ENCODE assay signal across 10 mouse cellular contexts in the genomic region with DNA sequence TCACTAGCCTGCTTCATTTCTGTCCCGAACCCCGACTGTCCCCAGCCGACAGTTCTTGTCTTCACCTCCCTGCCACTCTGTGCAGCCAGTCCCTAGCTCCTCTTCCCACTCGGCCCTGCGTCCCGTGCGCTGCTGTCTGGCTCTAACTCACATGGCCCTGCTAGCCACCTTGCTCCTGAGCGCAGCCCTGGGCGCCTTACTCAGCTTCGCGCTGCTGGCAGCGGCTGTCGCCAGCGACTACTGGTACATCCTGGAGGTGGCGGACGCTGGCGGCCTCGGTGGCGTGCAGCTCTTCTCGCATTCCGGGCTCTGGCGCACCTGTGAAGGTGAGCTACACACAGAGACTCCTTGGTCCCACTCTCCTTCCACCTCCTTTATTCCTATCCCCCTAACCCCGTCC. TPM values are rescaled to one million over a fixed set of nuclear protein-coding genes. Genes with fewer than 3 reads are reported as not detected.
DNase-seq lines count a peak whose midpoint lies in the region; ATAC-seq and TF ChIP-seq lines count a peak whose summit lies in the region.
"Had no signal": no experiment of that assay in that cellular context is flagged by ENCODE, and none has a peak within 500 bp of the region (broad histone marks: within the 10 kb centered on the region; RNA-seq: fewer than 3 reads in every experiment).

Gene Tmem235, plus strand, starts transcription at position 152 of the 400 bp plus-strand sequence.

- peaks cover 76% of the 10 kb centered on the region for H3K27me3 ChIP-seq in heart, embryonic 12.5 days (replicated peaks)
- peaks cover 18% of the 10 kb centered on the region for H3K27me3 ChIP-seq in stomach, embryonic 16.5 days (ENCODE audit: control insufficient read depth, insufficient read depth, low read length)
- H3K27me3 ChIP-seq in stomach, postnatal 0 days (ENCODE audit: control insufficient read depth, insufficient read depth, low read length): peaks cover 3% of the 10 kb centered on the region; the same call in 1 of the 2 replicates
- no peaks in the 10 kb centered on the region for H3K27me3 ChIP-seq in intestine, postnatal 0 days (replicated peaks; ENCODE audit: control insufficient read depth, insufficient read depth, low read length)

- no peak for ATAC-seq in heart, embryonic 12.5 days (ENCODE audit: insufficient number of reproducible peaks, low FRiP score)
- ATAC-seq in stomach, embryonic 16.5 days (ENCODE audit: insufficient read depth, low FRiP score): no peak
- ATAC-seq in stomach, postnatal 0 days (ENCODE audit: low FRiP score, low TSS enrichment): no peak
- no peak for ATAC-seq in intestine, postnatal 0 days

- peaks cover 24% of the 10 kb centered on the region for H3K36me3 ChIP-seq in heart, embryonic 12.5 days
- H3K36me3 ChIP-seq in stomach, embryonic 16.5 days (ENCODE audit: control insufficient read depth, insufficient read depth, low read length): peaks cover 15% of the 10 kb centered on the region
- H3K36me3 ChIP-seq in stomach, postnatal 0 days (ENCODE audit: control insufficient read depth, insufficient read depth, low read length): no peaks in the 10 kb centered on the region; the same call in 1 of the 2 replicates
- peaks cover 20% of the 10 kb centered on the region for H3K36me3 ChIP-seq in intestine, postnatal 0 days (ENCODE audit: control insufficient read depth, insufficient read depth)

- H3K9ac ChIP-seq in heart, embryonic 12.5 days: 0 out of 2 replicates have a peak within 1 kb of the TSS, but pooled peaks have one; percentile 13
- 0 out of 2 replicates have a peak within 1 kb of the TSS, but pooled peaks have one; percentile 14 for H3K9ac ChIP-seq in stomach, embryonic 16.5 days (ENCODE audit: low read length)
- H3K9ac ChIP-seq in stomach, postnatal 0 days (ENCODE audit: low read length): no peak within 1 kb of the TSS
- no peak within 1 kb of the TSS for H3K9ac ChIP-seq in intestine, postnatal 0 days (ENCODE audit: low read depth, low read length)

- H3K9me3 ChIP-seq in heart, embryonic 12.5 days (replicated peaks): no peaks in the 10 kb centered on the region
- H3K9me3 ChIP-seq in stomach, embryonic 16.5 days (replicated peaks; ENCODE audit: control insufficient read depth, low read length): no peaks in the 10 kb centered on the region
- H3K9me3 ChIP-seq in stomach, postnatal 0 days (ENCODE audit: control insufficient read depth, low read length): no peaks in the 10 kb centered on the region
- H3K9me3 ChIP-seq in intestine, postnatal 0 days (ENCODE audit: control insufficient read depth): no peaks in the 10 kb centered on the region

- H3K27ac ChIP-seq in heart, embryonic 12.5 days (ENCODE audit: poor library complexity, severe bottlenecking): no peak within 1 kb of the TSS
- H3K27ac ChIP-seq in stomach, embryonic 16.5 days (ENCODE audit: low read length): no peak within 1 kb of the TSS
- no peak within 1 kb of the TSS for H3K27ac ChIP-seq in stomach, postnatal 0 days (replicated peaks)
- H3K27ac ChIP-seq in intestine, postnatal 0 days (ENCODE audit: low read depth, low read length): no peak within 1 kb of the TSS

- TF ChIP-seq CTCF in stomach, postnatal 0 days (IDR thresholded peaks at IDR 0.05; ENCODE audit: low read depth): no peak
- TF ChIP-seq CTCF in intestine, postnatal 0 days (IDR thresholded peaks at IDR 0.05; ENCODE audit: low read depth): peak; percentile 19; the same call in 1 of the 2 replicates

- H3K4me1 ChIP-seq in heart, embryonic 12.5 days (replicated peaks): peaks cover 10% of the 10 kb centered on the region
- H3K4me1 ChIP-seq in stomach, embryonic 16.5 days (ENCODE audit: control insufficient read depth, insufficient read depth, low read length): peaks cover 7% of the 10 kb centered on the region; the same call in 1 of the 2 replicates
- H3K4me1 ChIP-seq in stomach, postnatal 0 days (replicated peaks; ENCODE audit: control insufficient read depth, insufficient read depth): no peaks in the 10 kb centered on the region
- 0 out of 2 replicates have a peak, but pooled peaks cover 11% of the 10 kb centered on the region for H3K4me1 ChIP-seq in intestine, postnatal 0 days (replicated peaks; ENCODE audit: control insufficient read depth, insufficient read depth, low read length)

- no peak for DNase-seq in heart, adult 11 months
- DNase-seq in stomach, postnatal 0 days (ENCODE audit: low spot score): no peak
- no peak for DNase-seq in spleen, postnatal 36 days (ENCODE audit: low spot score in 2 of 2)
- no peak for DNase-seq in layer of hippocampus, adult 9-11 months
- DNase-seq in lung, postnatal 25 days (ENCODE audit: low spot score): no peak
- DNase-seq: gastrocnemius, postnatal 25 days; lung, postnatal 4 days had no signal

- H3K4me3 ChIP-seq in heart, embryonic 12.5 days: 0 out of 2 replicates have a peak within 1 kb of the TSS, but pooled peaks have one; percentile 4
- no peak within 1 kb of the TSS for H3K4me3 ChIP-seq in stomach, embryonic 16.5 days (replicated peaks; ENCODE audit: low read length)
- H3K4me3 ChIP-seq in stomach, postnatal 0 days (ENCODE audit: low read depth, low read length): no peak within 1 kb of the TSS
- H3K4me3 ChIP-seq in intestine, postnatal 0 days (ENCODE audit: low read depth, low read length): no peak within 1 kb of the TSS

- 3% methylated on average over 23 of the region's 23 CpGs for WGBS in heart, embryonic 12.5 days
- 6% methylated on average over 23 of the region's 23 CpGs for WGBS in stomach, embryonic 16.5 days
- 6% methylated on average over 23 of the region's 23 CpGs for WGBS in stomach, postnatal 0 days
- 12% methylated on average over 23 of the region's 23 CpGs for WGBS in intestine, postnatal 0 days

- TF ChIP-seq EP300 in stomach, postnatal 0 days (optimal IDR thresholded peaks at IDR 0.05): no peak

- H3K4me2 ChIP-seq in heart, embryonic 12.5 days: peak within 1 kb of the TSS; percentile 49
- no peak within 1 kb of the TSS for H3K4me2 ChIP-seq in stomach, embryonic 16.5 days (ENCODE audit: low read depth, low read length)
- no peak within 1 kb of the TSS for H3K4me2 ChIP-seq in stomach, postnatal 0 days (replicated peaks; ENCODE audit: low read depth)
- peak within 1 kb of the TSS; percentile 28 for H3K4me2 ChIP-seq in intestine, postnatal 0 days (replicated peaks; ENCODE audit: low read depth)

RNA-seq across cellular contexts. Expression of gene Tmem235, which starts in this region (rescaled TPM):
- not detected in 2 replicates for polyA plus RNA-seq in heart, embryonic 12.5 days (2016; fragmentation: Nextera tagmentation; extraction: Ambion mirVana)
- polyA plus RNA-seq in stomach, embryonic 16.5 days (2015; fragmentation: Nextera tagmentation; extraction: Ambion mirVana): not detected in 2 replicates
- not detected in 2 replicates for polyA plus RNA-seq in stomach, postnatal 0 days (2015; fragmentation: Nextera tagmentation; extraction: Ambion mirVana)
- not detected in 2 replicates for polyA plus RNA-seq in intestine, postnatal 0 days (2015; fragmentation: Nextera tagmentation; extraction: Ambion mirVana)

Comparison
In these comparisons a context has a peak if more than half of its experiments do, and no peak if none do; other contexts are left out.
1. H3K9ac ChIP-seq: peak in heart, embryonic 12.5 days (single experiment) and stomach, embryonic 16.5 days (single experiment); none in stomach, postnatal 0 days (single experiment) and intestine, postnatal 0 days (single experiment).
2. H3K4me2 ChIP-seq: peak in heart, embryonic 12.5 days (single experiment) and intestine, postnatal 0 days (single experiment); none in stomach, embryonic 16.5 days (single experiment) and stomach, postnatal 0 days (single experiment).